Mouse (Mus musculus) intestine, postnatal 0 days (tissue): Measurements from ENCODE around the gene Pp2d1. TPM values are rescaled to one million over a fixed set of nuclear protein-coding genes. Genes with fewer than 3 reads are reported as not detected.

ENCODE experiments used
- ATAC-seq: fragments of 200-750 bp; cut with Nextera tagmentation; 2 replicates; pipeline ENCODE4 v1.8.0; 2017; ENCODE audit warnings: mild to moderate bottlenecking, moderate TSS enrichment, moderate library complexity
- H3K27ac ChIP-seq: fragments of 300-500 bp; sonication (generic); 2 replicates; pipeline ENCODE4 v1.5.1; 2014; ENCODE audit warnings: mild to moderate bottlenecking, low read depth, low read length, moderate library complexity
- H3K27me3 ChIP-seq: fragments of 300-500 bp; sonication (generic); replicated peaks from 2 replicates; pipeline ENCODE4 v1.6.1; 2014; ENCODE audit warnings: low read length, mixed read lengths; ENCODE audit not compliant: control insufficient read depth, insufficient read depth
- H3K36me3 ChIP-seq: fragments of 300-500 bp; sonication (generic); 2 replicates; pipeline ENCODE4 v1.6.1; 2014; ENCODE audit warnings: mild to moderate bottlenecking, moderate library complexity; ENCODE audit not compliant: control insufficient read depth, insufficient read depth
- H3K4me1 ChIP-seq: fragments of 300-500 bp; sonication (generic); replicated peaks from 2 replicates; pipeline ENCODE4 v1.6.1; 2014; ENCODE audit warnings: antibody characterized with exemption, low read length, mixed read lengths; ENCODE audit not compliant: control insufficient read depth, insufficient read depth
- H3K4me2 ChIP-seq: fragments of 300-500 bp; sonication (generic); replicated peaks from 2 replicates; pipeline ENCODE4 v1.6.1; 2014; ENCODE audit warnings: low read depth, mild to moderate bottlenecking, moderate library complexity
- H3K4me3 ChIP-seq: fragments of 300-500 bp; sonication (generic); 2 replicates; pipeline ENCODE4 v1.5.1; 2014; ENCODE audit warnings: low read depth, low read length
- H3K9ac ChIP-seq: fragments of 300-500 bp; sonication (generic); 2 replicates; pipeline ENCODE4 v1.6.1; 2014; ENCODE audit warnings: mild to moderate bottlenecking, low read depth, low read length
- H3K9me3 ChIP-seq: fragments of 300-500 bp; sonication (generic); 2 replicates; pipeline ENCODE4 v1.6.1; 2016; ENCODE audit warnings: mixed run types; ENCODE audit not compliant: control insufficient read depth
- CTCF ChIP-seq: sonication (generic); IDR thresholded peaks from 2 replicates; pipeline ENCODE4 v1.5.1; 2016; ENCODE audit warnings: low read depth, mild to moderate bottlenecking, control low read depth, antibody characterized with exemption, moderate library complexity
- WGBS: fragments of 180-500 bp; shearing (Covaris S2); extraction: QIAGEN DNeasy Blood & Tissue Kit; methylation state at CpG from one replicate; pipeline ENCODE4 v1.1.7; 2014; 5-methylcytosine and 5-hydroxymethylcytosine counted together
- polyA plus RNA-seq: library from polyadenylated mRNA; unstranded; fragments of >200 nt; fragmentation: Nextera tagmentation; extraction: Ambion mirVana; gene quantifications from 2 replicates; pipeline ENCODE4 v1.2.1, GENCODE M21; 2015

Pp2d1 gene
- polyA plus RNA-seq, 1 experiment from 2014 or later: 0.27 TPM

DNA sequence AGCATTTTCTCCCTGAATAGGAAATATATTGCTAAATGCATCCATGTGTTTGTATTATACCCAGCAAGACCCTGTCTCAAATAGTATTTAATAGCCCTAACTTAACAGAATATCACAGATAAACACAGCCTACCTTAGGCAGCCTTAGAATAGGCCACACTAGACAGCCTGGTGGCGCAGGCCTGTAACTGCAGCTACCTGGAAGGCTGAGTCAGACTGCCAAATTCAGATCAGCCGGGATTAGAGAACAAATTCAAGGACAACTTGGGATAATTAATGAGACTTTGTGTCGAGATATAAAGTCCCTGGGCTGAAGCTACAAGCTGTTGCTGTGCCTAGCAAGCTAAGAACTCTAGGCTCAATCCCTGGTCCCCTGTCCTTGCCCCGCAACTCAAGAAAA, 14.8 kb upstream of the Pp2d1 start:
- H3K4me3 ChIP-seq: no peak overlapping the region
- no peaks in the 10 kb centered on the region for H3K27me3 ChIP-seq
- H3K27ac ChIP-seq: no peak overlapping the region
- 67% methylated on average over 4 of the region's 4 CpGs for WGBS
- peak; percentile 60 for TF ChIP-seq CTCF
- no peaks in the 10 kb centered on the region for H3K9me3 ChIP-seq
- ATAC-seq: no peak
- no peaks in the 10 kb centered on the region for H3K36me3 ChIP-seq
- no peaks in the 10 kb centered on the region for H3K4me1 ChIP-seq
- no peak overlapping the region for H3K4me2 ChIP-seq
- no peak overlapping the region for H3K9ac ChIP-seq

DNA sequence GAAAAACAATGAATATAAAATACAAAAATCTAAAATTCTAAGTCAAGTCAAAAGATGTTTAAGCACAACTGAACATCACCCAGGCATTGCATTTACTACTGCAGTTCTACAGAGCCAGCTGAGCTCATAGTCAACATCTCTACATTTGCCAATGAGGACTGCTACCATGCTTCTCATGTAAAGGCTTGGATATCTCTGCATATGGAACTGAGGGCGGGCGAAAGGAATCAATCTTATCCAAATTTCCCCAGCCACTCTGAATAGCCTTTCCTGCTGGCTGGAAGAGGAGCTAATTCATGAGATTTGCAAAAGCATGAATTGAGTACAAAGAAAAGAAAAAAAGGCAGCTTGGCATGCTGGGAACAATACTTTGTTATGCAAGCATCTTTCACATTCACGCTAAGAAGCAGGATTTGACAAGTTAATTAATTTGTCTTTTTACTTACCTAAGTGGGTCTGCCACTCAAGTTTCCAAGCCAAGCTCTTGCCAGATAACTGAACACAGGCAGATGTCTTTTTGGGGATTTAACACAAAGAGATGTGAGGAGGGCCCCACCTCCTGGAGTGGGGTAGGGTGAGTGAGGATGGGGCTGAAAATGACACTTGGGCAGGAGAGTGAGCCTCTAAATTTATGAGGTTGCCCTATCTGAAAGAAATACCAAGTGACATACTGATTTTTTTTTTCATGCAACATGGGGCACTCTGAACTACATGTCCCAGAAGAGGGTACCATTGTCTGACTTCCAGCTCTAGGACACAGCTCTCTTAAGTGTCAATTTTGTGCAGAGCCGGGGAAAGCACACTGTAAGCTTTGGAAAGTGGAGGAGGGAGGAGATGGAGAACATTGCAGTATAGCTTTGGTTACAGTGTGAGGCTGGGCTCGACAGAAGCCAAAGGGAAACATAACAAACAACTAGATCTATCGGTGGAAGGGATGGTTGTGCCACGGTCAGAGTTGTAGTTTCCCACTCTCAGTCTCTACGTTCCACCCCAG, 12.4 kb upstream of the Pp2d1 start:
- TF ChIP-seq CTCF: no peak
- H3K27me3 ChIP-seq: no peaks in the 10 kb centered on the region

DNA sequence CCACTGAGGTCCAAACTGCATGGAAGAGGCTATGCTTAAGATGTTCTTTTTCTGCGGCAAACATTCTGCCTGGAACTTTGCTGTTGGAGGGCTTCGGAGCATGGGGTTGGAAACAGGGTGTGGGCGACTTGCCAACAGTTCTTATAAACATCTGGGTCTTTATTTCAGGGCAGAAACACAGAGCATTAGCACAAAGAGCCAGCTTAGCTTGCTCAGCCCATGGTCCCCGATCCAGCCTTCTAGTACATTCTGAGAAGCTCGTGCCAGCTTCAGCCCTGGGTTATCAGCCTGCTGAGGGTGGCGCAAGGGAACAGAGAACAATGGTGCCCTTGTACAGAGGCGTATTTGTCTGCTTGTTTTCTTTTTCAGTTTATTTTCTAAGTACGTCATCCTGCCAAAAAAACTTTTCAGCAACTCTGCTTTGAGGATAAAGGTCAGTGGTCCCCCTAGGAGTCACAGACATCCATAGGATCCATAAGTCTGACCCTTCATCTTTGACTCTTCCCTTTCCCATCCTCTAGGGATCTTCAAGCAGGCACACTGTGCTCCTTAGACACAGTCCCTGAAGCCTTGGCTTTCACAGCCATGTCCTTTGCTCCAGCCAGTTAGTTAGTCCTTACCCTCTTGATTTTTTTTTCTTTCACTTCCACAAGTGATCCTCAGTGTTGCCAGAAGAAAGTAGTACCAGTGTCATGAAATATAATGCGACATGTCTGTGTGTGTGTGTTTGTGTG, 4.5 kb upstream of the Pp2d1 start:
- no peaks in the 10 kb centered on the region for H3K36me3 ChIP-seq
- no peaks in the 10 kb centered on the region for H3K9me3 ChIP-seq
- H3K27me3 ChIP-seq: no peaks in the 10 kb centered on the region
- H3K4me2 ChIP-seq: no peak overlapping the region
- no peak overlapping the region for H3K9ac ChIP-seq
- H3K27ac ChIP-seq: no peak overlapping the region
- no peak for ATAC-seq
- TF ChIP-seq CTCF: no peak
- no peak overlapping the region for H3K4me3 ChIP-seq
- no peaks in the 10 kb centered on the region for H3K4me1 ChIP-seq
- 61% methylated on average over 9 of the region's 9 CpGs for WGBS

More for the DNA sequence above, 12.4 kb upstream of the Pp2d1 start:
- Histone ChIP-seq H3K9me3 (no peaks in the 10 kb centered on the region), H3K4me3 (no peak overlapping the region), H3K9ac (no peak overlapping the region), H3K4me1 (no peaks in the 10 kb centered on the region), H3K36me3 (no peaks in the 10 kb centered on the region), H3K4me2 (no peak overlapping the region), H3K27ac (no peak overlapping the region)
- ATAC-seq: no peak
- WGBS: 80% methylated on average over 8 of the region's 8 CpGs

DNA sequence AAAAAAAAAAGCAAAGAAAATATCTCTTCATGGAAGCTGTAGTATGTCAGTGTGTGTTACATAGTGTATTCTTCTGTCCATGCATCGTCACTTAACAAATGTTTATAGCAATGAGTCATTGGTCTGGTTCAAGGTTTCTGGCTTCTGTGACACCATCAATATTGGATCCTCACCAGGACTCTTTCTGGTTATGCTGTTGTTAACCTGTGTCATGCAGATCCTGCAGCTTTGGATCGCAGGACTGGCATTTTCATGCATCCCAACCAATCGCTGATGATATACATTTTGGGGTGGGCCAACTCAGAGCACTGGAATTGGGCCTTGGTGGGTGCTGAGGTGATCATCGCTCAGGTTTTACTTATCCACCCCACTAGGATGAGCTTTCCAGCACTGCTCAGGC, 3.3 kb upstream of the Pp2d1 start:
- no peaks in the 10 kb centered on the region for H3K27me3 ChIP-seq
- no peak overlapping the region for H3K4me3 ChIP-seq
- no peak overlapping the region for H3K27ac ChIP-seq
- no peak for ATAC-seq
- no peaks in the 10 kb centered on the region for H3K9me3 ChIP-seq
- H3K36me3 ChIP-seq: no peaks in the 10 kb centered on the region
- 95% methylated on average over 4 of the region's 4 CpGs for WGBS
- no peak overlapping the region for H3K9ac ChIP-seq
- no peak overlapping the region for H3K4me2 ChIP-seq
- TF ChIP-seq CTCF: no peak
- no peaks in the 10 kb centered on the region for H3K4me1 ChIP-seq

DNA sequence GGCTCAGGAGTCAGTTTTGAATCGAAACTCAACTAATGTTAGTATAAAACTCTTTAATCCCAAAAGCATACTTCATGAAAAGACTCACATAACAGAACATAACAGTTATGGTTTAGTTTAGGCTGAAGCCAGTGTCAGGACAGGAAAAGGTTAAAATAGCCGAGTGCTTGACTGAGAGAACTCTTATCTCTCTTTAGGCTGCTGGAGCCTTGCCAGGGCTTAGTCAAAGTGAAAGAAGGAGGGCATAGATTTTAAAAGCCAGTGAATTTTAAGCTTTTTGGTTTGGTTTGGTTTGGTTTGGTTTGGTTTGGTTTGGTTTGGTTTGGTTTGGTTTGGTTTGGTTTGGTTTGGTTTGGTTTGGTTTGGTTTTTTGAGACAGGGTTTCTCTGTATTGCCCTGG, 6.8 kb downstream of the Pp2d1 start:
- H3K4me1 ChIP-seq: no peaks in the 10 kb centered on the region
- no peak for ATAC-seq
- 26% methylated on average over 2 of the region's 2 CpGs for WGBS

DNA sequence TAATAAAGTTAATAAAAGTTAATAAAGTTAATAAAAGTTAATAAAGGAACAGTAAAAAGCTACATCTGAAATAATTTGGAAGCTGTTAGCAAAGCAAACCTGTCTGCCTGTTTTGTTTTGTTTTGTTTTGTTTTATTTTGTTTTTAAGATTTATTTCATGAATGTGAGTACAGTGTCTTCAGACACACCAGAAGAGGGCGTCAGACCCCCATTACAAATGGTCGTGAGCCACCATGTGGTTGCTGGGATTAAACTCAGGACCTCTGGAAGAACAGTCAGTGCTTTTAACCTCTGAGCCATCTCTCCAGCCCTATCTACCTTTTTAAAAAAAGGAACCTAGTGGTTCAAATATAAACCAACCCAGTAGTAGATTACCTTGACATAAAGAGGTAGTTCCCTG, 8.1 kb downstream of the Pp2d1 start:
- no peaks in the 10 kb centered on the region for H3K9me3 ChIP-seq
- H3K4me2 ChIP-seq: no peak overlapping the region
- H3K27ac ChIP-seq: no peak overlapping the region
- no peaks in the 10 kb centered on the region for H3K36me3 ChIP-seq
- H3K27me3 ChIP-seq: no peaks in the 10 kb centered on the region
- peak; percentile 28 for TF ChIP-seq CTCF
- no peak overlapping the region for H3K4me3 ChIP-seq
- no peaks in the 10 kb centered on the region for H3K4me1 ChIP-seq
- ATAC-seq: no peak
- WGBS: 44% methylated on average over 2 of the region's 2 CpGs
- no peak overlapping the region for H3K9ac ChIP-seq

More for the DNA sequence above, 6.8 kb downstream of the Pp2d1 start:
- Histone ChIP-seq H3K27me3 (no peaks in the 10 kb centered on the region), H3K4me2 (no peak overlapping the region), H3K9ac (no peak overlapping the region), H3K27ac (no peak overlapping the region), H3K36me3 (no peaks in the 10 kb centered on the region), H3K9me3 (no peaks in the 10 kb centered on the region), H3K4me3 (no peak overlapping the region)
- TF ChIP-seq CTCF: no peak
